Mouse (Mus musculus): Measurements from ENCODE around the gene Gstt1.

Gene Gstt1

GRCm38 (mm10) chr10:75818641-75819040, 20.3 kb upstream of the Gstt1 start:
- DNase-seq (ENCODE audit: low read depth, low spot score), result peak; percentile 50

- DNase-seq (ENCODE audit: low read depth, low spot score), result no peak
These were observed 5.8 kb upstream of the Gstt1 start for GRCm38 (mm10) chr10:75804217-75804616.

- peak; percentile 9 for DNase-seq (ENCODE audit: low read depth, low spot score)
These were observed 687 bp downstream of the Gstt1 start for GRCm38 (mm10) chr10:75797619-75798175.

GRCm38 (mm10) chr10:75796731-75797516, 1.5 kb downstream of the Gstt1 start:
- DNase-seq (ENCODE audit: low read depth, low spot score), result no peak

GRCm38 (mm10) chr10:75794880-75795279, 3.5 kb downstream of the Gstt1 start:
- no peak for DNase-seq (ENCODE audit: low read depth, low spot score)

- DNase-seq (ENCODE audit: low read depth, low spot score), result no peak
These were observed 7.6 kb downstream of the Gstt1 start for GRCm38 (mm10) chr10:75790773-75791172.

GRCm38 (mm10) chr10:75789841-75790240, 8.5 kb downstream of the Gstt1 start:
- no peak for DNase-seq (ENCODE audit: low read depth, low spot score)

- no peak for DNase-seq (ENCODE audit: low read depth, low spot score)
These were observed 9.2 kb downstream of the Gstt1 start for GRCm38 (mm10) chr10:75789081-75789735.

GRCm38 (mm10) chr10:75788277-75788676, 10.1 kb downstream of the Gstt1 start:
- no peak for DNase-seq (ENCODE audit: low read depth, low spot score)

GRCm38 (mm10) chr10:75785442-75785841, 12.9 kb downstream of the Gstt1 start:
- DNase-seq (ENCODE audit: low read depth, low spot score), result no peak

GRCm38 (mm10) chr10:75780769-75781578, 17.4 kb downstream of the Gstt1 start, which contains the start of the genes Gm20441 and Gstt3:
Gm20441 (minus strand) TSS chr10:75780954.
Gstt3 (minus strand) TSS chr10:75781414.
- peak; percentile 93 for DNase-seq (ENCODE audit: low read depth, low spot score)

- DNase-seq (ENCODE audit: low read depth, low spot score), result no peak
These were observed 18.9 kb downstream of the Gstt1 start for GRCm38 (mm10) chr10:75779206-75780174.

- no peak for DNase-seq (ENCODE audit: low read depth, low spot score)
These were observed 20.5 kb downstream of the Gstt1 start for GRCm38 (mm10) chr10:75777885-75778284.

GRCm38 (mm10) chr10:75776562-75776961, 21.8 kb downstream of the Gstt1 start:
- no peak for DNase-seq (ENCODE audit: low read depth, low spot score)

GRCm38 (mm10) chr10:75774587-75774986, 23.8 kb downstream of the Gstt1 start:
- DNase-seq (ENCODE audit: low read depth, low spot score), result no peak

GRCm38 (mm10) chr10:75774102-75774501, 24.3 kb downstream of the Gstt1 start:
- DNase-seq (ENCODE audit: low read depth, low spot score), result no peak

GRCm38 (mm10) chr10:75772795-75773664, 25.4 kb downstream of the Gstt1 start, which contains the start of gene Ddt:
Ddt (minus strand) TSS chr10:75773414.
- DNase-seq (ENCODE audit: low read depth, low spot score), result peak; percentile 98

- DNase-seq (ENCODE audit: low read depth, low spot score), result peak; percentile 51
These were observed 30.6 kb downstream of the Gstt1 start for GRCm38 (mm10) chr10:75767756-75768155.

- no peak for DNase-seq (ENCODE audit: low read depth, low spot score)
These were observed 31.5 kb downstream of the Gstt1 start for GRCm38 (mm10) chr10:75766856-75767255.

Data from R1 (cell line).